Mouse (Mus musculus) spleen, adult 2 months (tissue): ENCODE results near the gene Gm11437. TPM values are rescaled to one million over a fixed set of nuclear protein-coding genes. Genes with fewer than 3 reads are reported as not detected.

ENCODE experiments used
- DNase-seq, 2 experiments: peaks; one replicate each; pipeline versions ENCODE4 v3.0.0 to v3.0.0-alpha.2; 2012 to 2021; ENCODE audit warnings: low spot score in 2 of 2, low read depth in 1 of 2
- H3K27ac ChIP-seq: fragments of 200-500 bp; 2 replicates; pipeline ENCODE4 v1.5.1; 2012; ENCODE audit warnings: low read length, inconsistent platforms; ENCODE audit not compliant: insufficient read depth
- H3K27me3 ChIP-seq: fragments of 200-500 bp; 2 replicates; pipeline ENCODE4 v1.6.1; 2012; ENCODE audit warnings: mild to moderate bottlenecking, moderate library complexity, low read length, inconsistent platforms; ENCODE audit not compliant: control insufficient read depth, insufficient read depth
- H3K36me3 ChIP-seq: fragments of 200-500 bp; 2 replicates; pipeline ENCODE4 v1.6.1; 2012; ENCODE audit warnings: mild to moderate bottlenecking, low read length, inconsistent platforms; ENCODE audit not compliant: control insufficient read depth, insufficient read depth
- H3K4me1 ChIP-seq: fragments of 200-500 bp; 2 replicates; pipeline ENCODE4 v1.6.1; 2011; ENCODE audit warnings: inconsistent platforms; ENCODE audit not compliant: control insufficient read depth, insufficient read depth, insufficient read length
- H3K4me3 ChIP-seq: fragments of 200-500 bp; 2 replicates; pipeline ENCODE4 v1.5.1; 2011; ENCODE audit warnings: mild to moderate bottlenecking, inconsistent platforms; ENCODE audit not compliant: insufficient read depth, insufficient read length; ENCODE audit errors: extremely low read depth
- CTCF ChIP-seq: fragments of 200-500 bp; IDR thresholded peaks from 2 replicates; pipeline ENCODE4 v1.5.1; 2011; ENCODE audit warnings: mild to moderate bottlenecking, inconsistent platforms; ENCODE audit not compliant: insufficient read depth, insufficient read length, insufficient replicate concordance; ENCODE audit errors: extremely low read depth
- POLR2A ChIP-seq: fragments of 200-500 bp; IDR thresholded peaks from 2 replicates; pipeline ENCODE4 v1.6.1; 2011; ENCODE audit warnings: low read depth, low read length, inconsistent platforms
- WGBS: fragments of 180-500 bp; shearing (Covaris S2); methylation state at CpG from one replicate; pipeline ENCODE4 v1.1.7; 2018; 5-methylcytosine and 5-hydroxymethylcytosine counted together
- polyA plus RNA-seq: library from polyadenylated mRNA; depleted of rRNA; stranded (reverse); fragments of >200 nt; gene quantifications from 2 replicates; pipeline ENCODE4 v1.2.3, GENCODE M21; 2012

The Gm11437 gene
- polyA plus RNA-seq, 1 experiment: not detected

- Histone ChIP-seq H3K4me3 (no peak overlapping the region), H3K36me3 (no peaks in the 10 kb centered on the region), H3K27ac (no peak overlapping the region), H3K4me1 (no peaks in the 10 kb centered on the region), H3K27me3 (no peaks in the 10 kb centered on the region)
- 19% methylated on average over 7 of the region's 7 CpGs for WGBS
- no peak for TF ChIP-seq POLR2A
- no peak for TF ChIP-seq CTCF
- DNase-seq: no peak
Measured at GRCm38 (mm10) chr11:84168701-84169288, 1.5 kb upstream of the Gm11437 start.

- no peak overlapping the region for H3K27ac ChIP-seq
- no peak for TF ChIP-seq POLR2A
- H3K4me1 ChIP-seq: no peaks in the 10 kb centered on the region
- DNase-seq: no peak
- H3K27me3 ChIP-seq: no peaks in the 10 kb centered on the region
- WGBS: 88% methylated on average over 4 of the region's 4 CpGs
- no peak overlapping the region for H3K4me3 ChIP-seq
- H3K36me3 ChIP-seq: no peaks in the 10 kb centered on the region
Measured at GRCm38 (mm10) chr11:84164561-84164960, 2.7 kb downstream of the Gm11437 start.

GRCm38 (mm10) chr11:84164123-84164522 is 3.2 kb downstream of the Gm11437 start:
- DNase-seq: no peak
- H3K4me3 ChIP-seq: no peak overlapping the region
- H3K36me3 ChIP-seq: no peaks in the 10 kb centered on the region
- no peaks in the 10 kb centered on the region for H3K4me1 ChIP-seq
- no peak overlapping the region for H3K27ac ChIP-seq
- WGBS: 81% methylated on average over 6 of the region's 6 CpGs
- H3K27me3 ChIP-seq: no peaks in the 10 kb centered on the region
- no peak for TF ChIP-seq POLR2A
- TF ChIP-seq CTCF: no peak

GRCm38 (mm10) chr11:84156535-84157262 is 10.6 kb downstream of the Gm11437 start:
- Histone ChIP-seq H3K27me3 (no peaks in the 10 kb centered on the region; the same call in 1 of the 2 replicates), H3K36me3 (no peaks in the 10 kb centered on the region), H3K4me3 (no peak overlapping the region), H3K27ac (no peak overlapping the region), H3K4me1 (no peaks in the 10 kb centered on the region)
- DNase-seq: no peak
- 97% methylated on average over 4 of the region's 4 CpGs for WGBS
- TF ChIP-seq CTCF: no peak
- no peak for TF ChIP-seq POLR2A

- no peaks in the 10 kb centered on the region for H3K36me3 ChIP-seq
- H3K27ac ChIP-seq: no peak overlapping the region
- no peak overlapping the region for H3K4me3 ChIP-seq
- TF ChIP-seq CTCF (no peak), POLR2A (no peak)
- no peaks in the 10 kb centered on the region; the same call in 1 of the 2 replicates for H3K27me3 ChIP-seq
- H3K4me1 ChIP-seq: no peaks in the 10 kb centered on the region
- 58% methylated on average over 2 of the region's 2 CpGs for WGBS
- no peak for DNase-seq
Measured at GRCm38 (mm10) chr11:84150884-84151283, 16.4 kb downstream of the Gm11437 start.

GRCm38 (mm10) chr11:84146081-84146480 is 21.2 kb downstream of the Gm11437 start:
- H3K27ac ChIP-seq: no peak overlapping the region
- no peak for DNase-seq
- no peaks in the 10 kb centered on the region for H3K4me1 ChIP-seq
- no peak for TF ChIP-seq CTCF
- no peak for TF ChIP-seq POLR2A
- 88% methylated on average over 3 of the region's 3 CpGs for WGBS
- no peaks in the 10 kb centered on the region for H3K36me3 ChIP-seq
- no peaks in the 10 kb centered on the region for H3K27me3 ChIP-seq
- no peak overlapping the region for H3K4me3 ChIP-seq

- Histone ChIP-seq H3K36me3 (no peaks in the 10 kb centered on the region), H3K27me3 (no peaks in the 10 kb centered on the region), H3K4me3 (no peak overlapping the region), H3K27ac (no peak overlapping the region), H3K4me1 (no peaks in the 10 kb centered on the region)
- no peak for TF ChIP-seq POLR2A
- no peak for TF ChIP-seq CTCF
- no peak for DNase-seq
- WGBS: 78% methylated on average over 10 of the region's 10 CpGs
Measured at GRCm38 (mm10) chr11:84145201-84145798, 22.0 kb downstream of the Gm11437 start.
